Mouse (Mus musculus) kidney, adult 2 months (tissue): ENCODE measurements around the gene Ppp3ca.

Source experiments
- CTCF ChIP-seq: fragments of 200-500 bp; conservative IDR thresholded peaks from 2 replicates; pipeline ENCODE4 v1.5.1; 2011; ENCODE audit warnings: low read depth, mild to moderate bottlenecking, control low read depth, low read length, moderate library complexity, mixed read lengths; ENCODE audit not compliant: insufficient read depth, insufficient read length
- POLR2A ChIP-seq: fragments of 200-500 bp; IDR thresholded peaks from one replicate; pipeline ENCODE4 v1.6.1; 2011; ENCODE audit warnings: low read depth, low read length, control low read depth

DNA sequence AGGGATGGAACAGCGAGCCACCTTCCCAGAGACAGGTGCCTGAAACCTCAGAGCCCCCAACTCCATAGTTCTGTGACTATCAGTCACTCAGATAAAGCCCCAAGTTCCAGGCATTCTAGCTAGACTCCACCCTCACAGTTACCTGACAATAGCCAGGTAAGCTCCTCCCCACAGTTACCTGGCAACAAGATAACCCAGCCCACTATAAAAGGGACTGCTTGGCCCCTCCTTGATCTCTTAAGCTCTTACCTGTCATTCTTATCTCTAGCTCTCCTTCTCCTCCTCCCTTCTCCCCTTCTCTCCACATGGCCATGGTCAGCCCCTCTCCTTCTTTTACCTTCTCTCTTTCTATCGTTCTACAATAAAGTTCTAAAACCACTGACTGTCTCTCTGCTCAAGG lies 285.1 kb downstream of the Ppp3ca start:
- TF ChIP-seq POLR2A = no peak
- no peak for TF ChIP-seq CTCF
